Mouse (Mus musculus) lung, embryonic 15.5 days (tissue): ENCODE data around the gene Art3. TPM values are rescaled to one million over a fixed set of nuclear protein-coding genes. Genes with fewer than 3 reads are reported as not detected.

Source experiments
- ATAC-seq: fragments of 200-750 bp; cut with Nextera tagmentation; 2 replicates; pipeline ENCODE4 v1.8.0; 2017; ENCODE audit warnings: moderate number of reproducible peaks, borderline replicate concordance; ENCODE audit not compliant: low FRiP score, low TSS enrichment; ENCODE audit errors: extremely low read depth
- H3K27ac ChIP-seq: fragments of 300-500 bp; sonication (generic); 2 replicates; pipeline ENCODE4 v1.5.1; 2015; ENCODE audit warnings: moderate library complexity, mild to moderate bottlenecking, inconsistent platforms
- H3K27me3 ChIP-seq: fragments of 300-500 bp; sonication (generic); 2 replicates; pipeline ENCODE4 v1.6.1; 2015; ENCODE audit warnings: inconsistent platforms
- H3K36me3 ChIP-seq: fragments of 300-500 bp; sonication (generic); 2 replicates; pipeline ENCODE4 v1.6.1; 2015; ENCODE audit warnings: inconsistent platforms
- H3K4me1 ChIP-seq: fragments of 300-500 bp; sonication (generic); 2 replicates; pipeline ENCODE4 v1.6.1; 2015; ENCODE audit warnings: inconsistent platforms
- H3K4me2 ChIP-seq: fragments of 300-500 bp; sonication (generic); 2 replicates; pipeline ENCODE4 v1.6.1; 2015; ENCODE audit warnings: inconsistent platforms, mild to moderate bottlenecking, moderate library complexity
- H3K4me3 ChIP-seq: fragments of 300-500 bp; sonication (generic); 2 replicates; pipeline ENCODE4 v1.5.1; 2015; ENCODE audit warnings: mild to moderate bottlenecking, inconsistent platforms
- H3K9ac ChIP-seq: fragments of 300-500 bp; sonication (generic); 2 replicates; pipeline ENCODE4 v1.6.1; 2015; ENCODE audit warnings: inconsistent platforms
- H3K9me3 ChIP-seq: fragments of 300-500 bp; sonication (generic); 2 replicates; pipeline ENCODE4 v1.6.1; 2016; ENCODE audit warnings: inconsistent platforms
- WGBS: fragments of 180-500 bp; shearing (Covaris S2); methylation state at CpG from one replicate; pipeline ENCODE4 v1.1.7; 2015; 5-methylcytosine and 5-hydroxymethylcytosine counted together
- polyA plus RNA-seq: library from polyadenylated mRNA; unstranded; fragments of >200 nt; fragmentation: Nextera tagmentation; extraction: Ambion mirVana; gene quantifications from 2 replicates; pipeline ENCODE4 v1.2.1, GENCODE M21; 2015

The Art3 gene
- polyA plus RNA-seq, 1 experiment from 2014 or later = 9.5 TPM

DNA sequence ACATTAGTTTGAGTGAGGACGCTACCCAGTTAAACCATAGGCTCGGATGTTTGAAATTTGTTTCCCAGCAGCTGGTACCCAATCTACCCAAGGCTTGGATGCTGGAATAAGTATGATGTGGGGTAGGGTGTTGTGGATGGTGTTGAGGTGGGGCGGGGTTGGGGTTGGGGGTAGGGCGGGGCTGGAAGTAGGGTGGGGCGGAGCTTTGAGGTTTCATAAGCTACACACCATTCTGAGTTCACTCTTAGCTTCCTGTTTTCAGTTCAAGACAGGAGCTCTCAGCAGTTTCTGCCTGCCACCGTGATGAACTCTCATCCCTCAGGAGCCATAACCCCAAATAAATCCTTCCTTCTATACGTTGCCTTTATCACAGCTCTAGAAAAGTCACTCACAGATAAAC lies 13.5 kb upstream of the Art3 start:
- WGBS = 74% methylated on average over 7 of the region's 7 CpGs
- Histone ChIP-seq H3K4me2 (no peak overlapping the region), H3K27ac (no peak overlapping the region), H3K36me3 (no peaks in the 10 kb centered on the region), H3K4me3 (no peak overlapping the region), H3K27me3 (no peaks in the 10 kb centered on the region), H3K9ac (no peak overlapping the region), H3K9me3 (no peaks in the 10 kb centered on the region), H3K4me1 (0 out of 2 replicates have a peak, but pooled peaks cover 3% of the 10 kb centered on the region)
- ATAC-seq = no peak

GRCm38 (mm10) chr5:92318596-92318995 lies 13.0 kb upstream of the Art3 start:
- Histone ChIP-seq H3K36me3 (no peaks in the 10 kb centered on the region), H3K27me3 (no peaks in the 10 kb centered on the region), H3K4me2 (no peak overlapping the region), H3K4me3 (no peak overlapping the region), H3K9me3 (no peaks in the 10 kb centered on the region), H3K27ac (no peak overlapping the region), H3K9ac (no peak overlapping the region), H3K4me1 (peaks cover 3% of the 10 kb centered on the region; the same call in 1 of the 2 replicates)
- WGBS = 79% methylated on average over 14 of the region's 14 CpGs
- ATAC-seq = no peak

- H3K36me3 ChIP-seq = no peaks in the 10 kb centered on the region
- H3K9ac ChIP-seq = no peak overlapping the region
- H3K4me2 ChIP-seq = no peak overlapping the region
- H3K27me3 ChIP-seq = no peaks in the 10 kb centered on the region
- peaks cover 12% of the 10 kb centered on the region for H3K4me1 ChIP-seq
- ATAC-seq = no peak
- WGBS = 59% methylated on average over 8 of the region's 8 CpGs
- H3K4me3 ChIP-seq = no peak overlapping the region
- H3K27ac ChIP-seq = no peak overlapping the region
- H3K9me3 ChIP-seq = no peaks in the 10 kb centered on the region
Observed at GRCm38 (mm10) chr5:92321631-92322400, 9.8 kb upstream of the Art3 start.

DNA sequence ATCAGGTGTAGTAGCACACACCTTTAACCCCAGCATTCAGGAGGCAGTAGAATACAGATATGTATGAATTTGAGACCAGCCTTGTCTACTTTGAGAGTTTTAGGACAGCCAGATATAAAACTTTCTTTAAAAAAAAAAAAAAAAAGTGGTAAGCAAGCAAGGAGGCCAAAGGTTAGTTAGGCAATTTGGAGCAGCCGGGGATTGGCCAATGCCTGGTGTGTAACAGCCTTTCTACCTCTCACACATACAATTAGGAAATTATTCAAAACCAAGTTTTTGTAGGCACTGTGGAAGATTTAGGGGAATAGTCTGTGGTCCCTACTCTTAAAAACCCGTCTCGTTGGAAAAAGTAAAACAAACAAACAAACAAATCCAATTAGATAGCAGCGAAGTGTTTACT lies 9.0 kb upstream of the Art3 start:
- H3K9ac ChIP-seq = no peak overlapping the region
- no peaks in the 10 kb centered on the region for H3K36me3 ChIP-seq
- H3K4me1 ChIP-seq = peaks cover 12% of the 10 kb centered on the region
- H3K4me2 ChIP-seq = no peak overlapping the region
- WGBS = 58% methylated on average over 4 of the region's 4 CpGs
- no peaks in the 10 kb centered on the region for H3K27me3 ChIP-seq
- no peak overlapping the region for H3K4me3 ChIP-seq
- no peak for ATAC-seq
- H3K9me3 ChIP-seq = no peaks in the 10 kb centered on the region
- H3K27ac ChIP-seq = peak overlapping the region; percentile 44; the same call in 1 of the 2 replicates

- H3K9ac ChIP-seq = no peak overlapping the region
- peak overlapping the region; percentile 45 for H3K27ac ChIP-seq
- no peak overlapping the region for H3K4me2 ChIP-seq
- H3K36me3 ChIP-seq = no peaks in the 10 kb centered on the region
- ATAC-seq = peak; percentile 92
- H3K4me1 ChIP-seq = peaks cover 12% of the 10 kb centered on the region
- no peaks in the 10 kb centered on the region for H3K9me3 ChIP-seq
- no peaks in the 10 kb centered on the region for H3K27me3 ChIP-seq
- H3K4me3 ChIP-seq = no peak overlapping the region
- WGBS = 44% methylated on average over 5 of the region's 5 CpGs
Observed at GRCm38 (mm10) chr5:92323264-92323663, 8.4 kb upstream of the Art3 start.

DNA sequence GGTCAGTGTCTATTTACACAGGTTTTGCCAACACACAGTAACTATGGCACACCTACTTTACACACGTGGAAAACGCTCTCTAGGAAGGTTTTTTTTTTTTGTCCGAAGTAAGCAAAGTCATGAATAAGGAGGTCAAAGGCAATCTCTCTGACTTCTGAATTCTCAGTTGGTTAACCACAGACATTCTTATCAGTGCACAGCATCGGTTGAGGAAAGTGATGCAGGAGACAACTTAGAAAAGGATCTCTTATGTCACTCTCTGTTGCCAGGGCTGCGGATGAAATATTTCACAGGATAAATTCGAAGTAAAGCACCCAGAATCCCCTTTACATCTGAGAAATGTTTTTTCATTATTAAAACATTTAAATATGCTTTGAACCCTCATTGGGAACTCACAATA lies 4.3 kb upstream of the Art3 start:
- Histone ChIP-seq H3K27ac (no peak overlapping the region), H3K4me1 (peaks cover 19% of the 10 kb centered on the region), H3K27me3 (no peaks in the 10 kb centered on the region), H3K36me3 (no peaks in the 10 kb centered on the region), H3K9ac (no peak overlapping the region), H3K4me3 (no peak overlapping the region), H3K9me3 (no peaks in the 10 kb centered on the region), H3K4me2 (no peak overlapping the region)
- WGBS = 66% methylated on average over 6 of the region's 6 CpGs
- no peak for ATAC-seq

- Histone ChIP-seq H3K4me1 (peaks cover 17% of the 10 kb centered on the region), H3K36me3 (no peaks in the 10 kb centered on the region), H3K4me3 (no peak within 1 kb of the TSS), H3K4me2 (no peak within 1 kb of the TSS), H3K27ac (no peak within 1 kb of the TSS), H3K9ac (no peak within 1 kb of the TSS), H3K27me3 (no peaks in the 10 kb centered on the region), H3K9me3 (no peaks in the 10 kb centered on the region)
- WGBS = 78% methylated on average over 7 of the region's 7 CpGs
- ATAC-seq = no peak
Observed at GRCm38 (mm10) chr5:92327929-92328328, 3.7 kb upstream of the Art3 start, which contains the start of gene Cxcl9. Gene Cxcl9 (minus strand): TSS chr5:92328079.

DNA sequence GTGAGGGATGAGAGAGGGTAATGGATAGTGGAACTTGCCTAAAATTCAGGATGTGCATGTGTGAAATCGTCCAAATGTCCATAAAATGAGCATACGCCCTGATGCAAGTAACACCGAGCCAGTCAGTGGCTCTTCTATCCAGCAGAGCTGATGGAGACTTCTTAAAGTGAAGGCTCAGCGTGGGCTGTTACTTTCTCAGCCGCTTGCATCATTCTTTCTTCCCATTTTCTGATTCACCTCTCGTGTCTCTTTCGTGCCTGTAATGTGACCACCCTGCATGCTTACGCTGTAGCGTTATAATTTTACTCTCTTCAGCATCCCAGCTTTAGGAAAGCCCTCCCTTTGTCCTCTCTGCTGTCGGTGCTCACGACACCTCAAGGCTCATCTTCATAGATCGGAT lies 505 bp upstream of the Art3 start:
- no peaks in the 10 kb centered on the region for H3K9me3 ChIP-seq
- H3K36me3 ChIP-seq = no peaks in the 10 kb centered on the region
- no peak for ATAC-seq
- H3K9ac ChIP-seq = no peak overlapping the region
- WGBS = 87% methylated on average over 12 of the region's 12 CpGs
- H3K4me3 ChIP-seq = no peak overlapping the region
- no peak overlapping the region for H3K27ac ChIP-seq
- no peaks in the 10 kb centered on the region for H3K27me3 ChIP-seq
- H3K4me2 ChIP-seq = no peak overlapping the region
- peaks cover 8% of the 10 kb centered on the region for H3K4me1 ChIP-seq

DNA sequence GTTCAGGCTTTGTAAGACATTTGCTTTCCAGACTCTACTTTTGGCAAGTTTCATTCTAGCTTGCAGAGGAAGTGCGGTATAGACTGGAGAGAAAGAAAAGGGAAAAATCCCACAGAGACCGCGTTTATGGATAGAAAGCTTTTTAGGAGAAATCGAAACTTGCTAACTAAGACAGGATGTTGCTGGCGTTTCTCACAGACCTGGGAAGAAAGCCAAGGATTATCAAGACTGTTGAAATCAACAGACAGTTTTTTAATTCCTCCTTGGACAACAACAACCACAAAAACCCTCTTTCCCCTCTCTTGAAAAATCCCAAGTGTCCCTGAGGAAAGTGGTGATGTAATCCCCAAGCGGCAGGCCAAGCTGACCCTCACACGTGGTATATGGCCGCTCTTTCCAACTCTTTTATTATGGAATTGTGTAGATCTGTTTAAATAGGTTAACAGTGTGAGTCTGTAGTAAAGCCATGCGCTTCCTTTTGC lies 773 bp downstream of the Art3 start:
- peak overlapping the region; percentile 6; the same call in 1 of the 2 replicates for H3K4me3 ChIP-seq

DNA sequence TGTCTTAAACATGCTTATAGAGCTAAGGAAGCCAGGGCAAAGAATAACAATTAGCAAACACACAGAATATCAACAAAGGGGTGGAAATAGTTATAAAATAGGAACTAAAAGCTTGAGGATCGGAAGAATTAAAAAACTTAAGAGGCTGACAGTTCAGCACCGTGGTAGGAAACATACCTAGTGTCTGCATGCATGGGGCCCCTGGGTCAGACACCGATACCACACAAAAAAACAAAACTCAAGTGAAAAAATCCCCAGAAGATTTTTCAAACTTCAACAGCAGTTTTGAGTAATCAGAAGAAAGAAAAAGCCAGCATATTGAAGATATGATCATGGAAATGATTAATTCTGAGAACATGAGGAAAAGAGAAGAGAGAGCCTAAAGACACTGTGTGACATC lies 5.1 kb downstream of the Art3 start:
- no peak for ATAC-seq
- H3K4me2 ChIP-seq = no peak overlapping the region
- 73% methylated on average over 3 of the region's 3 CpGs for WGBS

More for the DNA sequence above, 773 bp downstream of the Art3 start:
- no peaks in the 10 kb centered on the region for H3K9me3 ChIP-seq
- no peaks in the 10 kb centered on the region for H3K27me3 ChIP-seq
- peak; percentile 82; the same call in 1 of the 2 replicates for ATAC-seq
- peaks cover 8% of the 10 kb centered on the region for H3K4me1 ChIP-seq
- 34% methylated on average over 9 of the region's 9 CpGs for WGBS
- H3K4me2 ChIP-seq = peak overlapping the region; percentile 38
- peak overlapping the region; percentile 90 for H3K27ac ChIP-seq
- no peak overlapping the region for H3K9ac ChIP-seq
- no peaks in the 10 kb centered on the region for H3K36me3 ChIP-seq

DNA sequence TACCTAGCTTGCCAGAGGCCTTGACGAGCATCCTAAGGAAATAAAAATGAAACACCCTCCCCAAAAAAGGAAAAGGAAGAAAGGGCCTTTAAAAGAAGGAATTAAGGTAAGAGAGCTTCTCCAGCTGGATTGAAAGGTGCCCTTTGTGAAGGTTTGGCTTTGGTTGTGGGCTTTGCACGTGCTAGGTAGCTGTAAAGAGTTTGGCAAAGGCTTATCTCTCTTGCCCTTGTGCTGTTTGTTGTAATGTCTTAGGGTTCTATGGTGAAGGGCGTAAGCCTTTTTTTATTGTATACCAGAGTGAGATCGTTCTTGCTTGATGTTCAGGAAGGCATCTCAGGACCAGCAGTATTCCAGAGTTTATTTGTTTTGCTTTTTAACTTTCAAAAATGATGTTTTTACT lies 9.0 kb downstream of the Art3 start:
- H3K27ac ChIP-seq = no peak overlapping the region
- H3K36me3 ChIP-seq = no peaks in the 10 kb centered on the region
- no peaks in the 10 kb centered on the region for H3K4me1 ChIP-seq
- no peaks in the 10 kb centered on the region for H3K9me3 ChIP-seq
- no peak overlapping the region for H3K4me2 ChIP-seq
- ATAC-seq = no peak
- H3K9ac ChIP-seq = no peak overlapping the region
- no peak overlapping the region for H3K4me3 ChIP-seq
- 55% methylated on average over 4 of the region's 4 CpGs for WGBS
- H3K27me3 ChIP-seq = no peaks in the 10 kb centered on the region

More for the DNA sequence above, 5.1 kb downstream of the Art3 start:
- H3K9me3 ChIP-seq = no peaks in the 10 kb centered on the region
- no peak overlapping the region for H3K9ac ChIP-seq
- H3K4me1 ChIP-seq = peaks cover 5% of the 10 kb centered on the region
- no peak overlapping the region for H3K4me3 ChIP-seq
- no peak overlapping the region for H3K27ac ChIP-seq
- no peaks in the 10 kb centered on the region for H3K36me3 ChIP-seq
- H3K27me3 ChIP-seq = no peaks in the 10 kb centered on the region

- ATAC-seq = no peak
- Histone ChIP-seq H3K9ac (no peak overlapping the region), H3K27ac (no peak overlapping the region), H3K4me3 (no peak overlapping the region), H3K4me1 (peaks cover 8% of the 10 kb centered on the region; the same call in 1 of the 2 replicates), H3K9me3 (no peaks in the 10 kb centered on the region), H3K27me3 (0 out of 2 replicates have a peak, but pooled peaks cover 5% of the 10 kb centered on the region), H3K36me3 (no peaks in the 10 kb centered on the region), H3K4me2 (no peak overlapping the region)
- 77% methylated on average over 8 of the region's 8 CpGs for WGBS
Observed at GRCm38 (mm10) chr5:92345006-92345405, 13.4 kb downstream of the Art3 start.
